Mouse (Mus musculus) testis, postnatal 14 days (tissue): ENCODE results near the gene Etv6.

Experiments used
- DNase-seq: peaks from one replicate; pipeline ENCODE4 v3.0.0; 2021; ENCODE audit warnings: low spot score

The Etv6 gene

DNA sequence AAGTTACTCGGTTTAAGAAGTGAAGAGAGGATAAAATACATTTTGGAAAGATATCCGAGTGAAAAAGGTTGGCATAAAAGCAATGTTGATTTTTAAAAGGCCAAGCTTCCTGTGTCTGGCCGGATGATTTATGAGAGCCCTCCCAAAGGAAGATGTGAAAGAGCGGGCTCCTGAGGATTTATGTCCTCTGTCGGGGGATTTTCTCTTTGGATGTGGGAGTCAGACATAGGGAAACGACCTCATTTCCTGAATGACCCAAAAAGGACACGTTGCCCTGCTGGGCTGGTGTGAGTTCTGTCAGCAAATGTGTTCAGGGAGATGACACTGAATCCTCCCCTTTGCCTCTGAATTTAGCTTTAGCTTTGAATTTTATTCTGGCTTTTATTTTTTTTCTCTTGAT is 8.0 kb downstream of the Etv6 start:
- DNase-seq: no peak

DNA sequence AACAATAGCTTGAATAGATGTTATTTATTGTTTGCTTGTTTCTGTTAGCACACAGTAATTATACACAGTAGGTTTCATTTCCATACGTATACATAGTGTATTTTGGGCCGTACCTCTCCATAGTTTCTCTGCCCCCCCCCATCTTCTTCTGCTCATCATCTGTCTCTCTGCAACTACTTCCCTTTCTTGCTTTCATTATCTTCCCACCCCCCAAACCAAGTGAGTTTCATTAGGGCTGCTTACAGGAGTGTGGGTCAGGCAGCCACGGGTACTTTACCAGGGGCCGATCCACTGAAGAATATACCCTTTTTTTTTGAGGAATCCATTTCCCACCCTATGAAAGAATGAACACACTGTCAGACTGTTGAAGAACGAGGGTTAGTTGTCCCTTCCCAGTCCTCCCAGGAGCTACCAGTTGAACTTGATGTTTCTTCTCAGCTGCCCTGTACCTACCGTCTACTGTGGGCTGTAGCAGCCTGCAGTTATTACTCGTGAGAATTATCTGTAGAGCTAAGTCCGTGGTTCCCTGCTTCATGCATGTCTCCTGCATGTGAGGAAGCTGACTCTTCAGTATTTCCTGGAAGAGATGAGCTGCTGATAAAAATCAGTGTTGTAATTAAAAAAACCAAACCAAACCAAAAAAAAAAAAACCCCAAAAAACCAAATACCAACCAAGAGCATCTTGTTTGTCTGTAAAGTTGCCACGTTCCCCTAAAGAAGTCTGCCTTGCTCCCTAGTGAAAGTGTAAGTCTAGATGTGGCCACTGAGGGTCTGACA is 9.8 kb downstream of the Etv6 start:
- no peak for DNase-seq

GRCm38 (mm10) chr6:134046136-134046535 is 10.6 kb downstream of the Etv6 start:
- DNase-seq: no peak

DNA sequence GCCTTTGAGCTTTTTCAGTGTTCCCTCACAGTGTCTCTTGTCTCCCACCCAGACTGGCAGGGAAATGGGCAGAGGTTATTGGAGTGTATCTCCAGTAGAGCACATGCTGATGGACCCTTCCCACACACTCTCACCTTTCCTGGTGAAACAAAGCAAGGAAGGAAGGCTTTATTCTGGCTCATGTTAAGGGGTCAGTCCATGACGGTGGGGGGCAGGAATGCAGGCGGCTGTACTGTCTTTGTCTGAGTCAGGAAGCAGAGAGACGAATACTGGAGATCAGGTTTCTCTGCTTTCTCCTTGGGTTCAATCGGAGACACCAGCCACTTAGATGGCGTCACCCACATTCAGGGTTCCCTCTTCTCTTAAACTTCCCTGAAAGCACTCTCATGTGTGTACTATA is 11.7 kb downstream of the Etv6 start:
- no peak for DNase-seq

- no peak for DNase-seq
These were observed 12.5 kb downstream of the Etv6 start for GRCm38 (mm10) chr6:134047974-134048373.

DNA sequence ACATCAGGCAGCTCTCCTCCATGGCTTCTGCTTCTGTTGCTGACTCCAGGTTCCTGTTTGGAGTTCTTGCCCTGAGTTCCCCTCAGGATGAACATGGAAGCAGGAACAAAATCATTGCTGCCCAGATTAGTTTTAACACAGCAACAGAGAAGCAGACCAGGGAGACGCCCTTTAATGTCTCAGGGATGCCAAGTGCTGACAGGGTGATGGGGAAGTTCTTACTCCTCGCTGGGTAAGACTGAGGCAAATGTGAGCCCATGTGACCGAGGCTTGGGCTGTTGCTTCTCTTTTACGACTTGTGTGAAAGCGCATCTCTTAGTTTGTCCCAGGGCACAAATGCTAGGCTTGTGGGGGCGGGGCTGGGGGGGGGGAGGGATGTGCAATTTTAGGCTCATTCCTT is 13.5 kb downstream of the Etv6 start:
- no peak for DNase-seq

- DNase-seq: no peak
These were observed 15.0 kb downstream of the Etv6 start for GRCm38 (mm10) chr6:134050466-134050865.

DNA sequence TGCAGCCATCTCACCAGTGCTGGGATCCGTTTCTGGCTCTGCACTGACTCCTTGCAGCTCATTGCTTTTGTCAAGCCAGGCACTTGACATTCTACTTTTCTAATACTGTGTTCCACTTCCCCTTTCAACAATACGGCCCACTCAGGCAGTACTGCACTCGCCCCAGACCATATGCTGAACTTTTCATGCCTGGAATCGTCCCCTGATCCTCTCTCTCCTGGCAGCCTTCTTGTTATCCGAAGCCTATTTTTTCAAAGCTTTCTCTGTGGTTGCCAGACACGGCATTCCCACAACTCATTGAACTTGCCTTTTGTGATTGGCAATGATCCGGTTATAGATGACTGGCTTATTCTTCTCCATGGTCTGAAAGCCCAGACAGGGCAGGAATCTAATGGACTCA is 16.4 kb downstream of the Etv6 start:
- no peak for DNase-seq

DNA sequence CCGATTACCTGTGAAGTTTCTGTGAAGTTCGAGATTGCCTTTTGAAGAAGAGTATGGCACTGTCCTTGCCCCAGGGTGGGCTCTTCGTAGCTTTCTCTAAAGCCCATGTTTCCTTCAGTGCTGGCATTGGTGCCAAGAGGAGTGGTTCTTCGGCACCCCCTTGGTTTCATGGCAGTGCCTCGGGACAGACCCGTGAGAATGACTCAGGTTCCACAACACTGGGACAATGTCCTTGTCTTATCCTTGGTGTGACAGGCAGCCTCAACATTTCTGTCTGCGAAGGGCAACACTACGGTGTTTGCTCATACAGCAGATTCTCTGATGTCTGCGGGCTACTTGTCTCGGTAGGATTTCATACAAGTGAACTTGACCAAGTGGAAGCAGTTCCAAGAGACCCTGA is 17.6 kb downstream of the Etv6 start:
- DNase-seq: no peak

- no peak for DNase-seq
These were observed 18.1 kb downstream of the Etv6 start for GRCm38 (mm10) chr6:134053566-134053965.

- no peak for DNase-seq
These were observed 20.1 kb downstream of the Etv6 start for GRCm38 (mm10) chr6:134055588-134055987.

DNA sequence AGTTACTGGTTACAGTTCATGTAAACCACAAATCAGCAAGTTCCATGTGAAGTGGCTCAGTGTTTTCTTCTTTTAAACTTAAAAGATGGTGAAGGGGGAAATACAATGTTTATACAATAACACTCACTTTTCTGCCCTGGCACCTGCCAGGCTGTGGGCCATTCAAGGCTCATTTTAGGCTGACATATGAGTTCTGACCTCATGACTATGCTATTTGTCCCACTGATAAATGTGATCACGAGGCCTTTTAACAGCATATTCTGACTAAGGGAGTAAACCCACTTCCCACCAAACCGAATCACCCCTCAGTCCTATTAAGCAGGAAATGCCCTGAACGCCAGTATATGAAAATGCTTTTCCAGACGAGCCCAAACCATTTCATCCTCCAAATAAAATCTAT is 23.0 kb downstream of the Etv6 start:
- DNase-seq: no peak

- DNase-seq: no peak
These were observed 23.5 kb downstream of the Etv6 start for GRCm38 (mm10) chr6:134058886-134059551.

GRCm38 (mm10) chr6:134059552-134059891 is 24.0 kb downstream of the Etv6 start:
- DNase-seq: no peak

GRCm38 (mm10) chr6:134060036-134060435 is 24.5 kb downstream of the Etv6 start:
- no peak for DNase-seq

GRCm38 (mm10) chr6:134060811-134061210 is 25.3 kb downstream of the Etv6 start:
- DNase-seq: no peak

- no peak for DNase-seq
These were observed 29.7 kb downstream of the Etv6 start for GRCm38 (mm10) chr6:134065018-134065725.

DNA sequence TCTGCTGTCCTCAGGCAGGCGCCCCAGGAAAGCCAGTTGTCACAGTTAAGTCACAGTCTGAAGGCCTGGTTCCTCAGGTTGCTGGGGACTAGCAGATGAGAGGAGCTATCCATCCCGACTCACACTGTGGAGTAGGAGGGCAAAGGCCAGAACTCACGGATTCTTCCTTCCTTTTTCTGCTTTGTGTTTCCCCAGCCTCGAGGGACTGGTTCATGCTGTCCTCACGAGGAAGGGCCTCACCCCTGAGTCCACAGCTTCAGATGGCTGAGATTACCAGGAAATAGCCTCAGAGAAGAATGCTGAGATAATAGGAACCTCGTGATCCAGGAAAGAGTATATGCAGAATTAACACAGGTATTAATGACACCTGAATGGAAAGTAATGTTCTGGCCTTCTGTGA is 30.6 kb downstream of the Etv6 start:
- no peak for DNase-seq

- no peak for DNase-seq
These were observed 31.5 kb downstream of the Etv6 start for GRCm38 (mm10) chr6:134066996-134067395.

GRCm38 (mm10) chr6:134067536-134067935 is 32.0 kb downstream of the Etv6 start:
- DNase-seq: no peak

DNA sequence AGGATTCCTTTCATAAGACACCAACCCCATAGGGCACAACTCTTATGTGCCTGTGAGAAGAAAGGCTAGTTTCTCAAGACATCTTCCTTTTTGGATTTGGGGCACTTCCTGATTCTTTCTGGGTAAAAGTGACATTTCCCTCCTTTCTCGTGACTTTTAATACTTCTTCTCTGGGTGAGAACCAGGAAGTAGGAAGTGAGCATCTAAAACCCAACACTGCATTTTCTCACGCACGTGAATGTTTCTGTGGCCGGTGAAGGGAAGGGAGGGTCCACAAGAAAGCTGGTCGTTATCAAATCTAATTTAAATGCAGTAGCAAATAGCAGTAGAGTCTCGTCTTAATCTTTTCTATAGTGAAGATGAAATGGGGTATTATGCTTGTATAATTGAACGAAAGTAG is 36.9 kb downstream of the Etv6 start:
- DNase-seq: no peak

DNA sequence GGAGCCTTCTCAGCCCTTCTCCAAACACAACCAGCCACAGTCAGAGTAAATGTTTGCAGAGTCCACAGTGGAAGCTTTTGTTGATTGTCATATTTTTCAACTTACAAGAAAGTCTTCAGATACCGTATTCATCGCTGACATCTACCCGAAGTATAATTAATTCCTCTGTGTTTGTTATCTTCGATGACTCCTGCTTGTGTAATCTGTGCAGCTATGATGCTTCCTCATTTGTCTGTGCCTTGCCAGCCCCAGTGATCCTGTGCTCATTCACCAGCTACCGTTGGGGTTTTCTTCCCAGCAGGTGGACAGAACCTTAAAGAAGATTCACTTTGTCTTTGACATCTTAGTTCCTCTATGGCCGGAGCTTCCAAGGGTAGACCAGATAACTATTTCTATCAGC is 37.4 kb downstream of the Etv6 start:
- no peak for DNase-seq

DNA sequence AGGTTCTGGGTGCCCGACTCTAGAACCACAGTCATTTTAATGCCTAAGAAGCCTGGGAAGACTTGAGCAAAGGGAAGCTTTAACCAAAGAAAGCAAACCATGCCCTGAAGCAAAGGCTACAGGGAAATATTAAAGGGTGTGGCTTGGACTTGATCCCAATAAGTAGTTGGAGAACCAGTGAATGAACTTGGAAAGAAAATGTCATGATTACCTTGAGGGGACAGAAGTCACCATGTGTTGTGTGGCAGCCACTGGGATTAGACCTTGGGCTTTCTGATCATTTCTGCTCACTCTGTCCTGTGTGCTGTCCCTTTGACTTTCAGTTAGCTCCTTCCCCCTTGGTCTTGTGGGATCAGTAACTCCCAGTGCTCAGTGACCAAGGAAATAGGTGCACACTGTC is 38.9 kb downstream of the Etv6 start:
- DNase-seq: no peak
